Mouse (Mus musculus): Measurements from ENCODE around the gene Kif3b. TPM values are rescaled to one million over a fixed set of nuclear protein-coding genes. Genes with fewer than 3 reads are reported as not detected.
A peak's percentile ranks its signal among the peaks of the same experiment; 100 is the strongest.

Kif3b gene
- 2.8 and 3.7 TPM in 2 replicates for polyA plus RNA-seq (2012)

- no peak for TF ChIP-seq GATA1 (IDR thresholded peaks at IDR 0.05; ENCODE audit: low read length)
Observed at GRCm38 (mm10) chr2:153290938-153291928, at the start of gene Kif3b. Gene Kif3b, plus strand, starts transcription at chr2:153291413.

- TF ChIP-seq GATA1 (IDR thresholded peaks at IDR 0.05; ENCODE audit: low read length): no peak
Observed at GRCm38 (mm10) chr2:153242156-153242555, 49.1 kb upstream of the Kif3b start.

GRCm38 (mm10) chr2:153249751-153250150 is 41.5 kb upstream of the Kif3b start:
- no peak for TF ChIP-seq GATA1 (IDR thresholded peaks at IDR 0.05; ENCODE audit: low read length)

- TF ChIP-seq GATA1 (IDR thresholded peaks at IDR 0.05; ENCODE audit: low read length): no peak
Observed at GRCm38 (mm10) chr2:153256604-153257003, 34.6 kb upstream of the Kif3b start.

GRCm38 (mm10) chr2:153259030-153259863 is 32.0 kb upstream of the Kif3b start:
- no peak for TF ChIP-seq GATA1 (IDR thresholded peaks at IDR 0.05; ENCODE audit: low read length)

- peak; percentile 98 for TF ChIP-seq GATA1 (IDR thresholded peaks at IDR 0.05; ENCODE audit: low read length)
Observed at GRCm38 (mm10) chr2:153259864-153260674, 31.1 kb upstream of the Kif3b start.

- TF ChIP-seq GATA1 (IDR thresholded peaks at IDR 0.05; ENCODE audit: low read length): no peak
Observed at GRCm38 (mm10) chr2:153263053-153263452, 28.2 kb upstream of the Kif3b start.

- no peak for TF ChIP-seq GATA1 (IDR thresholded peaks at IDR 0.05; ENCODE audit: low read length)
Observed at GRCm38 (mm10) chr2:153267331-153267730, 23.9 kb upstream of the Kif3b start.

- TF ChIP-seq GATA1 (IDR thresholded peaks at IDR 0.05; ENCODE audit: low read length): no peak
Observed at GRCm38 (mm10) chr2:153274919-153275247, 16.3 kb upstream of the Kif3b start.

GRCm38 (mm10) chr2:153276440-153276839 is 14.8 kb upstream of the Kif3b start:
- no peak for TF ChIP-seq GATA1 (IDR thresholded peaks at IDR 0.05; ENCODE audit: low read length)

GRCm38 (mm10) chr2:153278357-153278756 is 12.9 kb upstream of the Kif3b start:
- no peak for TF ChIP-seq GATA1 (IDR thresholded peaks at IDR 0.05; ENCODE audit: low read length)

GRCm38 (mm10) chr2:153283919-153284318 is 7.3 kb upstream of the Kif3b start:
- TF ChIP-seq GATA1 (IDR thresholded peaks at IDR 0.05; ENCODE audit: low read length): no peak

- TF ChIP-seq GATA1 (IDR thresholded peaks at IDR 0.05; ENCODE audit: low read length): no peak
Observed at GRCm38 (mm10) chr2:153286524-153286923, 4.7 kb upstream of the Kif3b start.

GRCm38 (mm10) chr2:153287835-153288234 is 3.4 kb upstream of the Kif3b start:
- TF ChIP-seq GATA1 (IDR thresholded peaks at IDR 0.05; ENCODE audit: low read length): no peak

- no peak for TF ChIP-seq GATA1 (IDR thresholded peaks at IDR 0.05; ENCODE audit: low read length)
Observed at GRCm38 (mm10) chr2:153292305-153292861, 1.2 kb downstream of the Kif3b start.
